Mouse (Mus musculus): Measurements from ENCODE around the gene Zfand2a.

- TF ChIP-seq GATA1 (IDR thresholded peaks at IDR 0.05; ENCODE audit: low read length) (no peak), TAL1 (IDR thresholded peaks at IDR 0.05; ENCODE audit: low read length) (no peak)
Measured at GRCm38 (mm10) chr5:139490131-139490530, 5.8 kb upstream of the Zfand2a start.

Measured in erythroblast, embryonic 14.5 days (primary cell).